Mouse (Mus musculus) MEL (cell line): ENCODE measurements around the gene Grik4. TPM values are rescaled to one million over a fixed set of nuclear protein-coding genes. Genes with fewer than 3 reads are reported as not detected.

Experiments used
- DNase-seq: peaks from one replicate; pipeline ENCODE4 v3.0.0; 2011; ENCODE audit warnings: low read depth, low spot score
- H3K27ac ChIP-seq: 2 replicates; pipeline ENCODE4 v1.5.1; 2012; ENCODE audit warnings: low read depth, mild to moderate bottlenecking, control low read depth, low read length, moderate library complexity; ENCODE audit not compliant: control insufficient read depth
- H3K27me3 ChIP-seq, 2 experiments: fragments of 150-350 bp in 1 of 2; sonication (generic) in 1 of 2; 2 replicates each; pipeline ENCODE4 v1.6.1; 2012; ENCODE audit warnings: low read length in 2 of 2, mild to moderate bottlenecking in 2 of 2, improper control_type of control experiment in 1 of 2, moderate library complexity in 1 of 2; ENCODE audit not compliant: insufficient read depth in 2 of 2, control insufficient read depth in 1 of 2
- H3K36me3 ChIP-seq, 2 experiments: 2 replicates each; pipeline ENCODE4 v1.6.1; 2012 to 2014; ENCODE audit warnings: low read length in 2 of 2, improper control_type of control experiment in 1 of 2, inconsistent platforms in 1 of 2, mild to moderate bottlenecking in 1 of 2; ENCODE audit not compliant: insufficient read depth in 2 of 2, control insufficient read depth in 1 of 2
- H3K4me1 ChIP-seq, 2 experiments: fragments of 150-350 bp in 1 of 2; sonication (generic) in 1 of 2; 2 replicates each; pipeline ENCODE4 v1.6.1; 2012; ENCODE audit warnings: low read length in 2 of 2, improper control_type of control experiment in 1 of 2, mild to moderate bottlenecking in 1 of 2; ENCODE audit not compliant: insufficient read depth in 2 of 2, control insufficient read depth in 1 of 2
- H3K4me3 ChIP-seq, 2 experiments: fragments of 150-350 bp in 1 of 2; sonication (generic) in 1 of 2; 2 replicates each; pipeline ENCODE4 v1.5.1; 2012; ENCODE audit warnings: low read depth in 2 of 2, low read length in 2 of 2, mild to moderate bottlenecking in 2 of 2, moderate library complexity in 2 of 2, control low read depth in 1 of 2, improper control_type of control experiment in 1 of 2; ENCODE audit not compliant: control insufficient read depth in 1 of 2, insufficient read depth in 1 of 2
- H3K79me2 ChIP-seq: 2 replicates; pipeline ENCODE4 v1.6.1; 2012; ENCODE audit warnings: mild to moderate bottlenecking, low read length, moderate library complexity; ENCODE audit not compliant: control insufficient read depth, poor library complexity, insufficient read depth
- H3K9ac ChIP-seq: 2 replicates; pipeline ENCODE4 v1.6.1; 2012; ENCODE audit warnings: low read depth, mild to moderate bottlenecking, control low read depth, low read length, moderate library complexity; ENCODE audit not compliant: control insufficient read depth, poor library complexity, severe bottlenecking
- H3K9me3 ChIP-seq: fragments of 150-350 bp; sonication (generic); replicated peaks from 2 replicates; pipeline ENCODE4 v1.6.1; 2012; ENCODE audit warnings: mild to moderate bottlenecking, low read length, improper control_type of control experiment, moderate library complexity; ENCODE audit not compliant: insufficient read depth
- CHD1 ChIP-seq: IDR thresholded peaks from 2 replicates; pipeline ENCODE4 v1.6.1; 2012; ENCODE audit warnings: low read depth, mild to moderate bottlenecking, inconsistent platforms, low read length, improper control_type of control experiment
- CTCF ChIP-seq, 3 experiments: IDR thresholded peaks in 2 of 3; conservative IDR thresholded peaks in 1 of 3; 2 replicates each; pipeline ENCODE4 v1.5.1; 2011 to 2012; ENCODE audit warnings: low read length in 3 of 3, low read depth in 2 of 3, mild to moderate bottlenecking in 2 of 3, improper control_type of control experiment in 1 of 3, inconsistent platforms in 1 of 3, mixed read lengths in 1 of 3, moderate library complexity in 1 of 3; ENCODE audit not compliant: control insufficient read depth in 1 of 3, insufficient read depth in 1 of 3, poor library complexity in 1 of 3, severe bottlenecking in 1 of 3
- GATA1 ChIP-seq: IDR thresholded peaks from 2 replicates; pipeline ENCODE4 v1.6.1; 2011; ENCODE audit warnings: low read depth, low read length, improper control_type of control experiment
- MAZ ChIP-seq: IDR thresholded peaks from 2 replicates; pipeline ENCODE4 v1.6.1; 2012; ENCODE audit warnings: low read depth, mild to moderate bottlenecking, inconsistent platforms, low read length, improper control_type of control experiment
- POLR2A ChIP-seq, 2 experiments: IDR thresholded peaks; 2 replicates each; pipeline ENCODE4 v1.6.1; 2011 to 2012; ENCODE audit warnings: low read length in 2 of 2, mild to moderate bottlenecking in 2 of 2, control low read depth in 1 of 2, improper control_type of control experiment in 1 of 2, low read depth in 1 of 2, moderate library complexity in 1 of 2; ENCODE audit not compliant: control insufficient read depth in 1 of 2, insufficient read depth in 1 of 2, poor library complexity in 1 of 2
- POLR2AphosphoS2 ChIP-seq: IDR thresholded peaks from 2 replicates; pipeline ENCODE4 v1.6.1; 2011; ENCODE audit warnings: low read length, improper control_type of control experiment
- POLR2AphosphoS5 ChIP-seq: IDR thresholded peaks from 2 replicates; pipeline ENCODE4 v1.6.1; 2012; ENCODE audit warnings: low read depth, borderline replicate concordance, mild to moderate bottlenecking, inconsistent platforms, low read length, moderate library complexity, mixed read lengths
- RAD21 ChIP-seq: IDR thresholded peaks from 2 replicates; pipeline ENCODE4 v1.6.1; 2011; ENCODE audit warnings: mild to moderate bottlenecking, low read depth, low read length, improper control_type of control experiment
- RCOR1 ChIP-seq: IDR thresholded peaks from 2 replicates; pipeline ENCODE4 v1.6.1; 2012; ENCODE audit warnings: low read depth, mild to moderate bottlenecking, inconsistent platforms, low read length, improper control_type of control experiment
- TAL1 ChIP-seq: IDR thresholded peaks from 2 replicates; pipeline ENCODE4 v1.6.1; 2012; ENCODE audit warnings: mild to moderate bottlenecking, inconsistent platforms, low read length, moderate library complexity, mixed read lengths
- USF1 ChIP-seq: IDR thresholded peaks from 2 replicates; pipeline ENCODE4 v1.6.1; 2014; ENCODE audit warnings: low read depth, mild to moderate bottlenecking, inconsistent platforms, low read length, improper control_type of control experiment, moderate library complexity
- USF2 ChIP-seq, 2 experiments: IDR thresholded peaks; 2 replicates each; pipeline ENCODE4 v1.6.1; 2011 to 2012; ENCODE audit warnings: improper control_type of control experiment in 2 of 2, low read length in 2 of 2, borderline replicate concordance in 1 of 2, inconsistent platforms in 1 of 2, low read depth in 1 of 2, mild to moderate bottlenecking in 1 of 2; ENCODE audit not compliant: insufficient read depth in 1 of 2
- ZC3H11A ChIP-seq: IDR thresholded peaks from 2 replicates; pipeline ENCODE4 v1.6.1; 2012; ENCODE audit warnings: low read depth, mild to moderate bottlenecking, inconsistent platforms, low read length, improper control_type of control experiment
- ZNF384 ChIP-seq: IDR thresholded peaks from 2 replicates; pipeline ENCODE4 v1.6.1; 2012; ENCODE audit warnings: low read depth, mild to moderate bottlenecking, inconsistent platforms, low read length, improper control_type of control experiment
- polyA plus RNA-seq, 2 experiments: library from polyadenylated mRNA; stranded (reverse) in 1 of 2; unstranded in 1 of 2; fragments of >175 nt in 1 of 2; fragments of >200 nt in 1 of 2; gene quantifications; 2 replicates each; pipeline versions ENCODE4 v1.2.1 to v1.2.4; 2012; ENCODE audit warnings: low replicate concordance in 2 of 2, low read depth in 1 of 2; ENCODE audit not compliant: insufficient read length in 2 of 2, insufficient read depth in 1 of 2, missing spikeins in 1 of 2
- total RNA-seq: library from RNA; depleted of rRNA; stranded (reverse); fragments of 300-350 nt; gene quantifications from 2 replicates; pipeline ENCODE4 v1.2.3, GENCODE M21; 2012

Grik4 gene
- total and polyA plus RNA-seq, 3 experiments = 0.17 TPM; not detected in 2

GRCm38 (mm10) chr9:42896421-42897210 is 47.7 kb downstream of the Grik4 start:
- DNase-seq = no peak
- H3K4me3 ChIP-seq = no peak overlapping the region
- H3K27me3 ChIP-seq = no peaks in the 10 kb centered on the region
- H3K79me2 ChIP-seq = no peaks in the 10 kb centered on the region
- H3K36me3 ChIP-seq = no peaks in the 10 kb centered on the region
- H3K4me1 ChIP-seq = no peaks in the 10 kb centered on the region
- H3K27ac ChIP-seq = no peak overlapping the region
- no peak overlapping the region for H3K9ac ChIP-seq
- H3K9me3 ChIP-seq = no peaks in the 10 kb centered on the region
- TF ChIP-seq RCOR1 (no peak), CHD1 (no peak), RAD21 (no peak), ZNF384 (no peak)

- no peak overlapping the region for H3K4me3 ChIP-seq
- H3K79me2 ChIP-seq = no peaks in the 10 kb centered on the region
- no peak for DNase-seq
- no peak overlapping the region for H3K27ac ChIP-seq
- H3K4me1 ChIP-seq = no peaks in the 10 kb centered on the region
- TF ChIP-seq USF1 (no peak), POLR2AphosphoS2 (no peak), RCOR1 (no peak), POLR2A (IDR thresholded peaks at IDR 0.05; ENCODE audit: control insufficient read depth in 1 of 2, insufficient read depth in 1 of 2, low read depth in 1 of 2, low read length in 2 of 2, poor library complexity in 1 of 2) (no peak), CTCF (IDR thresholded peaks at IDR 0.05 in 2 of 3, conservative IDR thresholded peaks at IDR 0.05 in 1 of 3; ENCODE audit: control insufficient read depth in 1 of 3, insufficient read depth in 1 of 3, low read depth in 2 of 3, low read length in 3 of 3, poor library complexity in 1 of 3, severe bottlenecking in 1 of 3) (no peak), ZNF384 (no peak), USF2 (IDR thresholded peaks at IDR 0.05; ENCODE audit: borderline replicate concordance in 1 of 2, insufficient read depth in 1 of 2, low read depth in 1 of 2, low read length in 2 of 2) (no peak), GATA1 (no peak), MAZ (no peak), ZC3H11A (no peak), POLR2AphosphoS5 (no peak), TAL1 (no peak)
- TF ChIP-seq, all 39 proteins: peak for 0
- Histone ChIP-seq H3K9me3 (no peaks in the 10 kb centered on the region), H3K9ac (no peak overlapping the region), H3K27me3 (no peaks in the 10 kb centered on the region), H3K36me3 (no peaks in the 10 kb centered on the region)
Measured at GRCm38 (mm10) chr9:42892765-42893164, 51.5 kb downstream of the Grik4 start.
